Mouse (Mus musculus): ENCODE data around the gene Olfr331.
"Not testable (repeated sequence)": the region's sequence is repeated elsewhere in the genome, so short reads cannot be mapped to it uniquely, and the experiment has no call there.

Gene Olfr331

GRCm38 (mm10) chr11:58502472-58502871, at the start of gene Olfr331:
Olfr331 (minus strand) TSS chr11:58502572.
- not testable (repeated sequence) for DNase-seq (ENCODE audit: low spot score in 2 of 2)

DNA sequence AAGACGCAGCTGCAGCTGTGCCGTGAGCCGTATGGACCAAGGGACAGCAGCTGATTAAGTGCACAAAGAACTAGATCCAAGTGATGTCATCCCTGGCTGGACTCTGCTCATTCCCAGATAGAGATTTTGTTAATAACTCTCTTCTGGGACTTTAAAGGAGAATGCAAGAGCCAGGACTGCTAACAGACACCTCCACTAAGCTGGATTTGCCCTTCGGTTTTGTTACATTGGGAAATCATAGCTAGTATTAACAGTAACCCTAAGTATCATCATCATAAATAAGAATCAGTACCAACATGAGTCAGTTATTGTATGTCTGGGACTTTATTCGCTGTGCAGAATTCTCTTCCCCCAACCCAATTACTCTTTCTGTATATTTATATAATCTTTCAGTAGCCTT, 44.0 kb upstream of the Olfr331 start, which contains the start of gene Olfr329-ps:
TSS of gene Olfr329-ps (minus strand) at position 101 of the 400 bp plus-strand sequence.
- no peak for DNase-seq (ENCODE audit: low spot score in 2 of 2)

- not testable (repeated sequence) for DNase-seq (ENCODE audit: low spot score in 2 of 2)
Observed at GRCm38 (mm10) chr11:58534736-58535135, 32.4 kb upstream of the Olfr331 start, which contains the start of gene Olfr330. Olfr330 (minus strand) TSS chr11:58534836.

GRCm38 (mm10) chr11:58519756-58520155, 17.4 kb upstream of the Olfr331 start:
- peak; percentile 17 to 28 for DNase-seq (ENCODE audit: low spot score in 2 of 2)

- DNase-seq (ENCODE audit: low spot score in 2 of 2) = peak; percentile 75 to 76
Observed at GRCm38 (mm10) chr11:58518916-58519315, 16.5 kb upstream of the Olfr331 start.

- not testable (repeated sequence) for DNase-seq (ENCODE audit: low spot score in 2 of 2)
Observed at GRCm38 (mm10) chr11:58509058-58509457, 6.7 kb upstream of the Olfr331 start.

- no peak for DNase-seq (ENCODE audit: low spot score in 2 of 2)
Observed at GRCm38 (mm10) chr11:58499290-58499689, 3.1 kb downstream of the Olfr331 start.

GRCm38 (mm10) chr11:58498761-58499160, 3.6 kb downstream of the Olfr331 start:
- DNase-seq (ENCODE audit: low spot score in 2 of 2) = no peak

DNA sequence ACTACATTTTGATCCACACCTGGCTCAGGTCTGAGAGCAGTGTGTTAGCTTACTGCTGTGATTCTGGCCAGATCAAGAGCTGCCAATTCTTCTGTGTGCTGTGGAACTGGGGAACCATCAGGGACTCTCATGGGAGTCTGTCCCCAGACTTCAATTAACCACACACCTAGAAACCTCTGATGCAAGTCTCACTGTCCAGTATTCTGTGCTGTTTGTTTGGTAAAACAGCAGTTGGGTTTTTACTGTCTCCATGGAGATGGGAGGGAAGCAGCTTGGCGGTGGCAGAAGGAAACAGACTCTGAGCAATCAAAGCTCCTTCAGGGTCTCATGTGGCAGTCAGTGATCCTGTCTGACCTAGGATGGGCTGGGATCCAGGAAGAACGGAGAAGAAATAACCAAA, 9.9 kb downstream of the Olfr331 start, which contains the start of gene Olfr332:
TSS of gene Olfr332 (minus strand) at position 101 of the 400 bp plus-strand sequence.
- no peak for DNase-seq (ENCODE audit: low spot score in 2 of 2)

DNA sequence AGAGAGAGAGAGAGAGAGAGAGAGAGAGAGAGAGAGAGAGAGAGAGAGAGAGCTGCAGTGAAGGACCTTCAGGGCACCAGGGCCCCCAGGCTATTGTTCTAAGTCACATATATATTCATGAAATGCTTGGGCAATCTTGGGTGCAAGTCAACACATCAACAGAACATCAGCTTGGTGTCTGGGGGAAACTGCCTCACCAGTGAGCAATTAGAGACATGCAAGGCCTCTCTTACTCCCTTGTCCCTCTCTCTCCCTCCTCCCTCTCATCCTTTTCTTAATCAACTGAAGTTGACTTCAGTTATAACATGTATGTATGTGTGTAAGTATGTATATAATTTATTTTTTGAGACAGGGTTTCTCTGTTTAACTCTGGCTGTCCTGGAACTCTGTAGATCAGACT, 40.2 kb downstream of the Olfr331 start, which contains the start of gene Olfr30:
TSS of gene Olfr30 (minus strand) at position 101 of the 400 bp plus-strand sequence.
- DNase-seq (ENCODE audit: low spot score in 2 of 2) = no peak

DNA sequence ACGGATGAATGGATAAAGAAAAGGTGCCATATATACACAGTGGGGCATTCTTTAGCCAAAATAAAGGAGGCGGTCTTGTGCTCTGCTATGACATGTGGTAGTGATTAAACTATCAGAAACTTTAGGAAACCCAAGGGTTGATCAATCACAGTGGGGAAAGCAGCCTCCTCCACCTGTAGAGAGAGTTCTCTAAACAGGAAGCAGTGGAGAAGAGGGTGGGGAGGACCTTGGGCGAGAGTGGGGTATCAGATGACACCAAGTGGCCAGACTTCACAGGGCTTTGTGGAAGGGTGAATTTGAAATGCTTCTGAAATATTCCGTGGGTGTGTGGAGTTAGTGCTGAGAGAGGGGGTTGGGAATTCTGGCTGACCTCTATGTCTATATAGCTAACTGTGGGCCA, 48.8 kb downstream of the Olfr331 start:
- DNase-seq (ENCODE audit: low spot score in 2 of 2) = no peak

DNA sequence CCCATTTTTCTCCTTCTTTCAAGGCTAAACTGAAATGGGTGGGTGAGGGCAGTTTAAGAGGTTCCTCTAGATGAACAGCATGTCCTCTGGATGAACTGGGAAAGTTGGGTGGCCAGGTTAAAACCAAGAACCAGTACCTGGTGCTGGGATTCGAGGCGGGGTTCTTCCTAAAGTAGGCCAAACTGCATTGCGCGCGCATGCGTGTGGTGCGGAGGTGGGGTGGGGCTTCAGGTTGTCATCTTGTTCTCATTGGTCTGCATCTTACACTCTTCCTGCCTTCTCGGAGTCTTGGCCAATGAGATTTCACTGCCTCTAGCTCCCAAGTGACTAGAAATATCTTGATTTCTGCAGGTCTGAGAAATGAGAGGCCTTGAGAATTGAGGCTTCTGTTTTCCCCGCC, 49.6 kb downstream of the Olfr331 start, which contains the start of gene Lypd9:
TSS of gene Lypd9 (minus strand) at position 165 of the 400 bp plus-strand sequence.
- no peak for DNase-seq (ENCODE audit: low spot score in 2 of 2)

Data from thymus, postnatal 10 days (tissue).